Mouse (Mus musculus) right cerebral cortex, postnatal 4 days (tissue): ENCODE results near the gene Ppp2ca.
A peak's percentile ranks its signal among the peaks of the same experiment; 100 is the strongest.
"Not testable (repeated sequence)": the region's sequence is repeated elsewhere in the genome, so short reads cannot be mapped to it uniquely, and the experiment has no call there.

ENCODE experiments used
- DNase-seq: peaks from one replicate; pipeline ENCODE4 v3.0.0-alpha.2; 2022

Gene Ppp2ca

DNA sequence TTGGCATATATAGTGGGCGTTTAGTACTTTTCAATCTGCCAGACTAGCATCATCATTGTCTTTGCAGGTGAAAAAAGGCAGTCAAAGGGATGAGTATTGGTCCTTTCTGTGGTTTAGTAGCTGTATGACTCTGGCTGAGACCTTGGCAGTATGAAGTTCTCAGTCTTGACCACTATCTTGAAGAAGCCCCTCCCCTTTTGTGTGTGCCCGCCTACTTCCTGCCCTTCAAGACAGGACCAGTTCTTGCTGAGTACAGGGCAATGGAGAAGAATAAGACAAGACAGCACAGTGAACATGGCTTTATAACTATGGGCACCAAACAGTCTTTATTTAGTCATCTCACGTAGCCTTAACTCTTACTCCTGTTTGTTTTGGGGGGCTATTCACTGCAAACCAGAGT lies 1.5 kb upstream of the Ppp2ca start:
- DNase-seq = no peak

DNA sequence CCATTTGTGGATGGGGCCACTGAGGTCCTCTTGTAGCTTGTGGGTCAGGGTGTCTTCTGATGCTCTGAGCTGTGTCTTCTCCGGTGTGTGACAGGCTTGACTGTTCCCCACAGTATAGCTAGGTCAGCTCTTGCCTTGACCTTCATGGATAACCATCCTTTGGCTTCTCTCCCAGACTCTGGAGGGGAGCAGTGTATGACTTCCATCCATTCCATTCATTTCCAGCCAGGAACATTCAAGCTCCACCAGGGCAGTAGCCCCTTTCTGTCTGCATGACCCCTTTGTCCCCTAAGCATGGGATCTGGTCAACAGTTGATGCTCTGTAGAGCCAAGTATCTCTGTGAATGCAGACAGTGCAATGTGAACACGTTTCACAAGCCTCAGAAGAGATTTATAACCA lies 885 bp upstream of the Ppp2ca start:
- no peak for DNase-seq

DNA sequence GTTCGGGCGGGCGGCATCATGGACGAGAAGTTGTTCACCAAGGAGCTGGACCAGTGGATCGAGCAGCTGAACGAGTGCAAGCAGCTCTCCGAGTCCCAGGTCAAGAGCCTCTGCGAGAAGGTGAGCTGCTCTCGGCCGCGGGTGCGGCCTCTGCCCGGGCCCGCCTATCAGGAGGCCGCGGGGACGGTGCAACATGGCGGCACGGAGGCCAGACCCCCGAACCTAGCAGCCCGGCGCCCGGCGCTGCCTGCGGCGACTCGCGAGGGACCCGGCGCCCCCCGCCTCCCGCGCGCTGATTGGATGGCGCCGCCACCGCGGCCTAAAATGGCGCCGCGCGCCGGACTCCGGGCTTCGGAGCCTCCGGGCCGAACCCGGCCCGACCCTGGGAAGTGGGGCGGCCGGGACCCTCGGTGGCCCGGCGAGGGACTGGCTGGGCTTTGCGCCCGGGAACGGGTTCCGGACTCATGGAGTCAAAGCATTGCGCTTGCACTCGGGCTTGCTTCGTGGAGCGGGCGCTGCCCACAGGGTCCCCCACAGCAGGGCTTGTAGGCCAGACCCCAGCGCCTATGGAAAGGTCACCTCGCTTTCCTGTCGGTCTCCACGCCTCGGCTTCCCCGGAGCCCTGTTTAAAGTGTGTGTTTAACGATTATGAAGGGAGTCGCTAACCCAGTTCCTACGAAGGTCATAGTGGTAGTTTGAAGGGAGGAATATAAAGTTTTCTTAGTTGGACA lies 715 bp downstream of the Ppp2ca start:
- peak; percentile 76 for DNase-seq

DNA sequence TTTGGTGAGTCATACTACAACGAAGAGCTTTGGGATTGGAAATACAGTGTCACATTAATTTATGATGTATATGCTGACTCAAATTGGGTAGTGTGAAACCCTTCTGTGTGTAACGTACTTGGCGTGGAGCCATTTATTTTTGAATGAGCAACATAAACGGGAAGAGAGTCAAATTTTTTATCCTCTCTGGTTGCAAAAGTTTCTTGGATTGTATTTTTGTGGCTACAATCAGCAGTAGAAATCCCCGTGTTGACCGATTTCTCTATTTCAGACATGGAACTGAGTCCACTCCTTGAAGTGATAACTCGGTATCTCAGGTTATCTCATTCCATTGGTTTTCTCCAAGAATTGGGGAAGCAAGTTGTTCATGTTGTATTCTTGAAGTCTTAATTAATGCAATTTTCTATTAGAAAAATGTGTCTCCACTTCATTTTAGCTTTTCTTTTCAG lies 1.3 kb downstream of the Ppp2ca start:
- no peak for DNase-seq

DNA sequence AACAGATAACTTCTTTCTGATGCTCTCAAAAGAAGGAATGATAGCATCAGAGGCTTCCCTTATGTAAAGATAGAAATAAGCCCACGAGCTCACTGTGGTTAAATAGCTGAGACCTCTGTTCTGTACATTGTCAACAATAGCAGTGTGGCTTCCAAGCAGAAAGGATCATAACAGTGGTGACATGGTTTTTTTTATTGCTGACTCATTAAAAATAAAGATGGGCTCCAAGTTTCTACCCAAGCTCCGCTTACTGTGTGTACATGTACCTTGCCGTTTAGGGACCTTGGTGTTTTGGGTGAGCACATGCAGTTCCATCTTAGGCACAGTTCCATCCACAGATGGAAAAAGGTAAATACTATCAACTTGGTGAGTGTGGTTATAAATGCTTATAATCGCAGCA lies 4.5 kb downstream of the Ppp2ca start:
- DNase-seq = no peak

DNA sequence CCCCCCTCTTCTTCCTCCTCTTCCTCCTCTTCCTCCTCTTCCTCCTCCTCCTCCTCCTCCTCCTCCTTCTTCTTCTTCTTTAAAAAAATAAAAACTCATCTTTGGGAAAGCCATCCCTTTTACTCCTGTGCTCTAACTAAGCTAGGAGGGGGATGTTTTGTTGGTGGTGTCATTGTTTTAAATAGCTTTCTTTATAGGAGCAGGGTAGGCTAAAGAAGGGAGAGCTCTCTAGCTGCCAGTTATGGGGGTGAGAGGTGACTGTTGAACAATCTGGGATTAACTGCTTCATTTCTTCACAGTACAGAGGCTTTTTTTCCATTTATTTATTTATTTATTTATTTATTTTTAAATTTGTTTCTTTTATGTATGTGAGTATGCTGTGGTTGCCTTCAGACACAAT lies 7.0 kb downstream of the Ppp2ca start:
- DNase-seq = no peak

DNA sequence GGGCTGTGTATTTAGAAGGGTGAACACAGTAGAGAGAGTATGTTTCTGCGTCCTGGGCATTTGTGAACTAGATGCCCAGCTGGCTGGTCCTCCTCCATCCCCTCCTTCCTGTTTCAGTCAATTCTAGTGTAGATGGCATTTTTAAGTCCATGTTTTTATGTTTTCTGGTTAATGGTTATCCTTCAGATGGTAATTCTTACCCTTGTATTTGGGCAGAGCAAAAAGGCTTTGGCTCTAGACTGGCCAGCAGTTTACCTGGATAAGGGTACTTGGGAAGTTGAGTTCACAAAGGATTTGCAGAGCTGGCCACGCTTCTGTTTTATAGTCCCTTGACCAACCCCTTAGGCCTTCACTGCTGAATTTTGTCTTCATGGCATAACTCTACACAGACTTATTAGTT lies 7.6 kb downstream of the Ppp2ca start:
- no peak for DNase-seq

DNA sequence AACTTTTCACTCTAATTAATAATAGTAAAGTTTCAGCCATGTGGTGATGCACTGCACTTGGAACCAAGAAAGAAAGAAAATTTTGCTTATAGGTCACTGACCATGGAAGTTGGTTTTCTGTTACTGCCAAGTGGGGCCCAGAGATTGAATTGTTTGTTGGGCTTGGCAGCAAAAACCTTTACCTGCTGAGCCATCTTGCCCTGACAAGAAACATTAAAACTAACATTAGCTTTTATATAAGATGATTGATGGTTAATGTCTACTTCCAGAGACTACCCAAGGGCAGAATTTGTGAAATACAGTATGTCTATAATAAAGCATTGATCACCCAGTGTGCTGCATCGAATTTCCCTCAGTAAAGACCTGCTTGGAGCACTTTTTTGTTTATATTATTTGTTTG lies 8.0 kb downstream of the Ppp2ca start:
- no peak for DNase-seq

DNA sequence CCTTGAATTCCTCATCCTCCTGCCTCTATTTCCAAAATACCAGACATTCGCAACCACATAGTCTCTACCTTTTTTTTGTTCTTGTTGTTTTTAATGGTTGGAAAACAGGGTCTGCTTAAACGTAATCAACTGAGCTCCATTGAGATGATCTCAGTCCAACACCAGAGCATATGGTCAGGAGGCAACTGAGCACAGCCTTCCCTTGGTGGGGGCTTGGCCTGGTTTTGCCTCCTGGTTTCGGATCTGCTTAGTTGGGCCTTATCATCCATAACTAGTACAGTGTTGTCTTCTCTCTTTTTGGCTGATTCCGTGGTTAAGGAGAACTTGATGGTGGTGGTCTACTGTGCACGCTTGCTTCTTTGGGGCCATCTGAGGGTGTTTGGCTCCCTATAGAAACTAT lies 10.3 kb downstream of the Ppp2ca start:
- no peak for DNase-seq

DNA sequence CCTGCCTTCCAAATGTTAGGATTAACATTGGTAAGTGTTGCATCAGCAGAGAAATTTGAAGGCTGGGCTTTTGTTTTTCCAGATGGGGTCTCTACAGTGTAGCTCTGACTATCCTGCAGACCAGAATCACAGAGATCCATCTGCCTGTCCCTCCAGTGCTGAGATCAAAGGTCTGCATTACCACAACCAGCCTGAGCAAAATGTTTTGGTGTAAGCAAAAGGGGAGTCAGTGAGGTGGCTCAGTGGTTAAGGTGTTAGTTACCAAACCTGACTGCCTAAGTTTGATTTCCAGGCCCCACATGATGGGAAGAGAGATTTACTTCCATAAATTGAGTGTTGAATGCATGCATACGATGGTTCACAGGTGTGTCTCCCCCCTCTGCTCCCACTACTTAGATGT lies 10.9 kb downstream of the Ppp2ca start:
- DNase-seq = no peak

DNA sequence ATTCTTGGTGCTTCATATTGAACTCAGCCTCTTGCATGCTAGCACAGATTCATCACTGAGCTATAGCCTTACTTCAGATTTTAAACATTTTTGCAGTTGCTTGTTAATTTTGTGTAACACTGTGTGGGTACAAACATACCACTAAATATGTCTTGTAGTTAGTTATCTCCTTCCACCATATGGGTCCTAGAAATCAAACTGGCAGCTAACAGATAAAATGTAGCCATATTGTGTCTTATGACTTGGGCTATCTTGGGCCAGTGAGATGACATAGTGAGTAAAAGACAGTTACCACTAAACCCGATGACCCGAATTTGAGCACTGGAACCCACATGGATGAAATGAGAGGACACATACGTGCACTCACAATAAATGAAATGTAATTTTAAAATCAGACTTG lies 17.0 kb downstream of the Ppp2ca start:
- DNase-seq = no peak

DNA sequence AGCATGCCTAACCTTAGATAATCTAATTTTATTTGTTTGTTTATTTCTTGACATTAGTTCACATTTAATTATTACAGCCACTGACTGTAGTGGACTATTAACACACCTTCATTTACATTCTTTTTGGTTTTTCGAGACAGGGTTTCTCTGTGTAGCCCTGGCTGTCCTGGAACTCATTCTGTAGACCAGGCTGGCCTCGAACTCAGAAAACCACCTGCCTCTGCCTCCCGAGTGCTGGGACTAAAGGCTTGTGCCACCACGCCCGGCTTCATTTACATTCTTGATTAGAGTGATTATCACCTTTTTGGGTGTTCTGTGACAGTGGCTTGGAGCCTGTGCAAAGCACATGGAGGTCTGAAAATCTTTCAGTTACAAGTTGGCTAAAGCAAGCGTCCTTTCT lies 17.6 kb downstream of the Ppp2ca start:
- not testable (repeated sequence) for DNase-seq

DNA sequence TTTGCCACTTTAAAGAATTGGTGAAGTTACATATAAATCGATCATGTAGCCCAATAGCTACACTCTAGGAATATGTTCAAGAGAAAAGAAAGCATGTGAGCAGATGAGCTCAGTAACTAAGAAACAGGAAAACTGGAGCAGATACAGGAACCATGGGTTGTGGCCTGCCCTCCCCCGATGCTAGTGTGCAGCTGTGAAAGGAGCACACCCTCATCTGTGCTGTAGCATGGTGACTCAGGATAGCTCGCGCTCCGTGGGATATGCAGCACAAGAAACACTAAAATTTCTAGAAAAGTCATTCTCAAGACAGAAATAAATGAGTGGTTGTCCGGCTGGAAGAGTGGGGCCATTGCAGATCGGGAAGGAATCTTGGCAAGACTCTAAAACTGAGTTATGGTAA lies 18.7 kb downstream of the Ppp2ca start:
- DNase-seq = no peak

DNA sequence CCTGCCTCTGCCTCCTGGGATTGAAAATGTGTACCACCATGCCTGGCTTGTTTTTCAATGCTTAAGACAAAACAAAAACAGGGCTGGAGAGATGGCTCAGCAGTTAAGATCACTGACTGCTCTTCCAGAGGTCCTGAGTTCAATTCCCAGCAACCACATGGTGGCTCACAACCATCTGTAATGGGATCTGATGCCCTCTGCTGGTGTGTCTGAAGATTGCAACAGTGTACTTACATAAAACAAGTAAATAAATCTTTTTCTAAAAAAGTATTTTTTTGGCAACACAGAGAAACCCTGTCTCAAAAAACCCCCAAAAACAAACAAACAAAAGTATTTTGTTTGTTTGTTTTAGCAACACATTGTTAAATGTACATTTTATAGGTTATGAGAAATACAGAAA lies 21.9 kb downstream of the Ppp2ca start:
- DNase-seq = not testable (repeated sequence)

DNA sequence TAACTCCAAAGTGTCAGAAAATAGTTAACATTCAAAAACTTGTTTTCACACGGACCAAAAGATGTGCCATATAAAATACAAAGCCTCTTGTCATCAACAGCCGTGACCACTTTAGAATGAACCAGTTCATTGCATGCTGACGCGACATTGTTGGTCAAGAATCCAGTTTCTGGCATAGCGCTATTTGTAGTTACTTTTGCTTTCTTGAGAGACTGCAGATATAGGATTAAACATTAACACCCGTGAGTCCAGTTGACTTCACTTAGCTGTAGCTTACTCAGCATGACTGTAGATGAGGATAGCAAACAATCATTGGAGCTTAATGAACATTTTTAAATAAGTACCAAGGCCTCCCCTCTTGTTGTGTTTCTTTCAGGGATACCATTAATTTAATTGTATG lies 23.6 kb downstream of the Ppp2ca start:
- no peak for DNase-seq

DNA sequence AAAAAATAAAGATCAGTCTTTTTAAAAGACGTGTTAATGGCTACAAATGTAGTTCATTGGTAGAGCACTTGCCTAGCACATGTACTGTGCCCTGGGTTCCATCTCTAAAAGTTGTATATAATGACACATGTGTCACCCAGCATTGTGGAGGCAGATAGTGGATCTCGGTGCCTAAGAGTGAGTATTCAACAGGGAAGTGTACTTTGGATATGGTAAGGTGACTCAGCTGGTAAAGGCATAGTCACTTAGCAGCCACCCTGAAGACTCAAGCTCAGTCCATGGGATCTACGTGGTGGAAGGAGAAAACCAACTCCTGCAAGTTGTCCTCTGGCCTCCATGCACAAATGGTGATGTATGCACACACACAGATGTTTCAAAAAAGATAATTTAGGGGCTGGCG lies 26.0 kb downstream of the Ppp2ca start:
- DNase-seq = no peak

DNA sequence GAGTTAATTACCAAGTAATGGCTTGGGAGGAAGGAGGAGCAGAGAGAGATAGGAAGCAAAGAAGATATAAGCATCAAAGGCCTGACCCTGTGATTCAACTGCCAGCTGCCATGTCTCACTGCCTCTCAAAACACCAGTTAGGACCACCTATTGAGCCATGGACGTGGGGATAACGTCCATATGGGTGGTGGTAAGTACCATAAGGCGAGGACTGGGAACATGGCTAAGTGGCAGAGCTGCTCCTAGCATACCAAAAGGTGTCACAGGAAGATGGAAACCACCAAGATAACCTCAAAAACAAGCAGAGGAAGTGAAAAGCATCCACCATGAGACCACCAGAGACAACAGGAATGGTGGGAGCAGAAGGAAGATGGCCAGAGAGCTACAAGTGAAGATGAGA lies 28.7 kb downstream of the Ppp2ca start:
- DNase-seq = no peak

DNA sequence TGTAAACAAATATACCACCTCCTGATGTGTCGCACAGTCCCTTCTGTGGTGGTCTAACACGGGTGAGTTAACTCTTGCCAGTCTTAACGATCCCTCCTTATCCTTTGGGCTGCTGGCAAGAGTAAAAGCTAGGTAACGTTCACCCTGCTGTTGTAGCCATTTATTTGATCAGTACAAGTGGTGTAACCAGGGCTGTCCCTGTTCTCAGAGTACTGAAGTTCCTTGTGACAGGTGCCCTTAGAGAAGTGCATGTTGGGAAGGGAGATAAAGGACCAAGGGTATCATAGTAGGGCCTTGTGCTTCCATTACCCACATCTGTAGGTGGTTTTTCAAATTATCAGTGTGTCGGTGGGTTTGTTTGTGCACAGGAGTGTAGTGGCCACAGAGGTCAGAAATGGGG lies 29.3 kb downstream of the Ppp2ca start:
- no peak for DNase-seq

DNA sequence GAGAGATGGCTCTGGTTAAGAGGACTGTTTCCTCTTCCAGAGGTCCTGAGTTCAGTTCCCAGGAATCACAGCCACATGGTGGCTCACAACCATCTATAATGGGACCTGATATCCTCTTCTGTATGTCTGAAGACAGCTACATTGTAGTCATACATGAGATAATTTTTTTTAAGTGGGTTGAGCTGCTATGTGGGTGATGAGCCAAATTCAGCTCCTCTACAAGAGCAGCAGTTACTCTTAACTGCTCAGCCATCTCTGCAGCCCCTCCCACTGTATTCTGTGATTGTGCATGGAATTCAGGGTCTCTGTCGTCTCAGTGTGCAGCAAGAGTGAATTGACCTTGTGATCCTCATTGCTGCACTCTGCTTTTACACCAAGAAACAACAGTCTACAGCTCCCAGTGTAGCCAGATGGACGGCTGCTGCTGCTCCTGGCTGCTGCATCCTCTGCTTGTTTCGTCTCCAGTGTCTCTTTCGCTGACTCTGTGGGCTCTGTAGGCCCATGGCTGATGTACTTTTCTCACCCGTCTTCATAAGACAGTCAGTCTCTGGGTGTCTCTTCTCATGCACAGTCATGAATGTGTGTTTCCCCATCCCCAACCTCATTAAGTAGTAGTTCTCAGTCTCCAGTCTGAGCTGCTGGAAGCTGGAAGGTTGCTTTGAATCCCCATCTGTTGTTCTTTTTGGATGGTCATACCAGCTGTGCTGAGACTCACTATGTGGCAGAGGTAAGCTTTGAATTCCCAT lies 30.0 kb downstream of the Ppp2ca start:
- DNase-seq = no peak

DNA sequence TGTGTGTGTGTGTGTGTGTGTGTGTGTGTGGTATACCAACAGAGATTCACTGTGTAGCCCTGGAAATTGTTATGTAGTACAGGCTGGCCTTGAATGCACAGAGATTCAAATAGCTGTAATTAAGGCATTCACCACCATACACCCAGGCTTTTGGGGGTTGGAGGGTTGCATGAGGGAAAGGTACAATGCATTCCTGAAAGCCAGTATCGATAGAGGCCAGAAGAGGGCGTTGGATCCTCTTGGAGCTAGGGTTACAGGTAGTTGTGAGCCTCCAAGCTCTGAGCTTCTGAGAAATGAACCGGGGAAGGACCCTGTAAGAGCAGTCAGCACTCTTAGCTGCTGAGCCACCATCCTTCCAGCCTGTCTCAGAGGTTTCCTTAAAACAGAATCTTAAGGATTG lies 30.7 kb downstream of the Ppp2ca start:
- DNase-seq = no peak

DNA sequence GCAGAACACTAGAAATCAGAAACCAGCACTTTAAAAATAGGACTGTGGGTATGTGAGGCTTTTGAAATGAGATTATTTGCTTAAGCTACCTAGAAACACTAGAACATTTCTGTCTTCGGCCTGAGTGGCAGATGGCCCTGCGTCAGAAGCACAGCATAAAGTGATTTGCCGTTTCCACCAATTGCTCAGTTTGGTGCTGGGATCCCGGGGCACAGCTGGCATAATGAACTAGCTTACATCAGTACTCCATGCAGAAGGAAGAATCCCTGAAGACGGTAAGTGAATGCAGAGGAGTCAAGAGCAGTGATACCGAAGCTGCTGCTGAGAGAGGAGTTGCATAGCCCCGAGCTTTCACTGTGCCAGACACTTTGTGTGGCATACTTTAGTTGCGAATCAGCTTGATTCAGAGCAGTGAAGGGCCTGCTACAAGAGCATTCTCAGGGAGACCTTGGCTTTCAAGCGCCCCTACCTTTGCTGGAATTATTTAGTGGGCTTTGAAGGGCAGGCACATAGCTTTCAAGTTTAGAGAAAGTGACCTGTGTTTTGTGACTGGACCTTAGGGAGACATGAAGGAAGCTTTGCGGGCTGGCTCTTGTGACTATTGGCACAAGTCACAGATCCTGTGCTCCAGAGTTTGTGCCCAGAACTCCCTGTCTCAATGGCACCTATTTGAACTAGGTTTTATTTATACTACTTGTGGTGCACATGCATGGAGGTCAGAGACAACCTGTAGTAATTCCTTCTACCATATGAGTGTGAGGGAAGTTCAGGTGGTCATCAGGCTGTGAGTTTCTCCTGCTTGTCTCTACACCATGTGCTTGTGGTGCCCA lies 31.4 kb downstream of the Ppp2ca start:
- DNase-seq = peak; percentile 36

DNA sequence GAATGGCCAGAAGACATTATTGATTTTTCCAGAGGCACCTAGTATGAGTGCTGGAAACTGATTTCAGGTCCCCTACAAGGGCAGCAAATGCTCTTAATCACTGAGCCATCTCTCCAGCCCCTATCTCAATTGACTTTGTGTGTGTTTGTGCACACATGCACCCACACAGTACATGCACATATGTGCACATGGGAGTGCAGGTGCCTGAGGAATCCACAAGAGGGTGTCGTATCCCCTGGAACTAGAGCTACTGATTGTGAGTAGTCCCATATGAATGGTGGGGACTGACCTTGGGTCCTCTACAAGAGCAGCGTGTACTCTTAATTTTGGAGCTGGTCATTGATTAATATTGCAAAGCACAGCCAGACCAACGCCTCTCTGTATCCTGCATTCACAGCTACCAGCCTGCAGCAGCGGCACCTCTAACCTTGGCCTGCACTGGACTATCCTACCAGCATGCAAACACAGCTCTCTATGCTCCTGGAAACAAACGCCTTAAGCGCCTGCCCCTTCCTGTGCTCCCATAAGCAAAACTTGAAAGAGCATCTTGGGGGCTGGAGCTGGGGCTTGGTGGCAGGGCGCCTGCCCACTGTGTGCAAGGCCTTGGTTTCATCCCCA lies 32.1 kb downstream of the Ppp2ca start:
- DNase-seq = no peak

DNA sequence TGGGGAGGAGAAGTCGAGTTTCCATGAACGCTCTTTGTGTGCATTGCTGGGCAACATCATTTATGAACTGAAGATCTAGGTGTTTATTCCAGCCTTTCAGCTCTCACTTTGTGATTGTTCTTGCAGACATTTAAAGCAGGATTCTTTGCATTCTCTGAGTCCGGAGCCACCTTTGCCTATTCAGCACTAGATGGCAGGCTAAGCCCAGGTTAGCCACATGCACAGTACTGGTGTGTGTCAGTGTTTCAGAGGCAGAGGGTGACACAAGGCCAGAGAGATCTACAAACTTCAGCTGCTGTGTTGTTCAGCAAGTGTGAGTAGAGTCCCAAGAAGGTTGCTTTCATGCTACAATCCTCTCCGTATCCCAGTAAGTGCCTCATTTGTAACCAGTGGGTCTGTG lies 45.2 kb downstream of the Ppp2ca start:
- peak; percentile 36 for DNase-seq
